Mouse (Mus musculus) olfactory bulb, adult 2 months (tissue): ENCODE results near the gene Gm20696.

Experiments
- CTCF ChIP-seq: fragments of 200-500 bp; IDR thresholded peaks from 2 replicates; pipeline ENCODE4 v1.5.1; 2012; ENCODE audit warnings: low read depth, mild to moderate bottlenecking, low read length, moderate library complexity; ENCODE audit not compliant: insufficient read depth
- POLR2A ChIP-seq: fragments of 200-500 bp; IDR thresholded peaks from 2 replicates; pipeline ENCODE4 v1.6.1; 2012; ENCODE audit warnings: mild to moderate bottlenecking, low read depth, low read length, moderate library complexity; ENCODE audit not compliant: insufficient read depth

DNA sequence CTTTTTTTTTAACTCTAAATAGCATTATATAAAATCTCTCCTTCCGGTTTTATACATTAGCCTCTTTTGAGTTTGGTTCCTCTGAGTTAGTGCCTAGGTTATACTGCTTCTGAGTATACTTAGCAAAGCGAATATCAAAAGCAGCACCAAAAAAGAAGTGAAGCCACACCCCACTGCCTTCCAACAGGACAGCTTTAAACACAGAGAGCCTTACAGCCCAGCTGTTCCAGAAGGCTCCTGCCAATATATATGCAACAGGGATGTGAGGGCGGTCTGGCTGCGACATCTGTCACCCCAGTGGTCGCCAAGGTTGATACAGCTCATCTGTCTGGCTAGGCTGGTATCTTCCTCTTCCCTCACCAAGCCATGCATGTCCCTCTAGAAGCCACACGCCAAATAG lies 91.0 kb downstream of the Gm20696 start:
- TF ChIP-seq CTCF (no peak), POLR2A (no peak)
